1 mouse cellular context compared by ENCODE assay signal in the genomic region with DNA sequence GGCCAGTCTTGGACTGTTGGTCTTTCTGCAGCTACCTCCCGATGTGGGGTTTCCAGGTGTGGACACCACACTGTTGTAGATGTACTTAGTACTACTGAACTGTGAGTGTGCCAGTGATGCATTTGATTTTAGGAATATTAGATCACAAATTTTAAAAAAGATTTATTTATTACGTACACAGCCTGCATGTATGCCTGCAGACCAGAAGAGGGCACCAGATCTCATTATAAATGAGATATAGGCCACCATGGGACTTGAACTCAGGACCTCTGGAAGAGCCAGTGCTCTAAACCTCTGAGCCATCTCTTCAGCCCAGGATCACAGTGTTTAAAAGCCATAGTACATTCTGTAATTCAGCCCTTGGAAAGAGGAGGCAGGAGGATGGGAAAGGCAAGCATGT.
TF ChIP-seq lines count a peak whose summit lies in the region.

No protein-coding gene starts in this region.

TF ChIP-seq in CH12.LX, 34 proteins besides CTCF, POLR2A, EP300 and RAD21 (continued from another document):
- no peak for TF ChIP-seq ZNF384 (IDR thresholded peaks at IDR 0.05; ENCODE audit: low read depth, low read length)
- TF ChIP-seq NELFE (IDR thresholded peaks at IDR 0.05; ENCODE audit: low read depth, low read length) = no peak
- TF ChIP-seq HCFC1 (IDR thresholded peaks at IDR 0.05; ENCODE audit: low read depth, low read length) = no peak
- no peak for TF ChIP-seq POLR2AphosphoS2 (IDR thresholded peaks at IDR 0.05; ENCODE audit: low read depth, low read length)
- TF ChIP-seq E2F4 (IDR thresholded peaks at IDR 0.05; ENCODE audit: insufficient replicate concordance, low read depth, low read length) = no peak
